Mouse (Mus musculus): ENCODE measurements at regions not wholly inside any gene's neighbourhood (a gene's known extent, or its start where the extent isn't known, plus 50 kb on each side); places are given as distances from the start of the nearest gene placed in this dataset.

DNA sequence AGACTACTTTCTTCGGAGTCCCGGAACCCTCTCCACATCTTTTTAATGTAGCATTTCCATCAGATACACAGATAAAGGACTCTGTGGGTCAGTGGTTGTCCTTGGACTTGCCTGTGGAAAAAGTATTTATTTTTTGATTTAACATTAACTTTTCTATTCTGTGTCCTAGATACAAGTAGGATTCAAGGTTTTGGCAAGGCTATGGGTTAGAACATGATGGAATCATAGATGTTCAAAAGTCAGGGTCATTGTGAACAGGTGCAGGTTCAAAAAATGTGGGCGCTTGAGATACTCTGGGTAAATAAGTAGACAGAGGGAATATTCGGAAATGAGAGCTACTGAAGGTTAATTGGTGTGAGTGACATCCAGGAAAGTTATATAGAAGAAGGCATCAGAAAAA, 347.7 kb downstream of the Cypt12 start:
- DNase-seq (ENCODE audit: low spot score) (no peak), ATAC-seq (replicated peaks; ENCODE audit: low FRiP score) (no peak)
- H3K4me3 ChIP-seq (ENCODE audit: low read depth, low read length), result no peak overlapping the region
- no peaks in the 10 kb centered on the region for H3K9me3 ChIP-seq (ENCODE audit: control insufficient read depth, low read length)
- H3K4me1 ChIP-seq (replicated peaks; ENCODE audit: control insufficient read depth, insufficient read depth, low read length), result no peaks in the 10 kb centered on the region
- H3K27me3 ChIP-seq (replicated peaks; ENCODE audit: control insufficient read depth, insufficient read depth, low read length), result no peaks in the 10 kb centered on the region
- 83% methylated on average over 4 of the region's 4 CpGs for WGBS
- H3K4me2 ChIP-seq, result no peak overlapping the region
- no peak overlapping the region for H3K9ac ChIP-seq (ENCODE audit: low read depth, low read length)
- no peaks in the 10 kb centered on the region for H3K36me3 ChIP-seq (ENCODE audit: control insufficient read depth, insufficient read depth, low read length)
- no peak overlapping the region for H3K27ac ChIP-seq (ENCODE audit: low read depth, low read length)

DNA sequence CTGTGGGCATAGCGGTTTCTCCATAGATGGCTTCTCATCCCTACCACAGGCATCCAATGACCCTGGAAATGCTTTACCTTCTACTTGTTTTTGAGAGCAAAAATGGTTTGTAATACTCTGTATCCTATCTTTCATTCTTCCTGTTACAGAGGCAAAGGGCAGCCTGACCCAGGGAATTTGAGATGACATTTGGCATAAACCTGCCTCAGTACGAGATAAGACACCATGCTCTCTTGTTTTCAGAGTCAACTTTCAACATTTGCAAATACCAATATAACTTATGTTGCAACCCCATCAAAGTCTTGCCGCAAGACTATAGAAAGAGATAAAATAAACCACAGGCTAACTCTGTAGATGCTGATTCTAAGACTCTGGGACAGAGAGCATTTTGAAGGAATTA, 350.5 kb downstream of the Cypt12 start:
- Histone ChIP-seq H3K4me1 (replicated peaks; ENCODE audit: control insufficient read depth, insufficient read depth, low read length) (no peaks in the 10 kb centered on the region), H3K9ac (ENCODE audit: low read depth, low read length) (no peak overlapping the region), H3K27me3 (replicated peaks; ENCODE audit: control insufficient read depth, insufficient read depth, low read length) (no peaks in the 10 kb centered on the region), H3K9me3 (ENCODE audit: control insufficient read depth, low read length) (no peaks in the 10 kb centered on the region), H3K4me2 (no peak overlapping the region), H3K4me3 (ENCODE audit: low read depth, low read length) (no peak overlapping the region), H3K27ac (ENCODE audit: low read depth, low read length) (no peak overlapping the region), H3K36me3 (ENCODE audit: control insufficient read depth, insufficient read depth, low read length) (no peaks in the 10 kb centered on the region)
- DNase-seq (ENCODE audit: low spot score), result no peak
- ATAC-seq (replicated peaks; ENCODE audit: low FRiP score), result no peak
- WGBS, result 75% methylated on average over 3 of the region's 3 CpGs

- Histone ChIP-seq H3K4me1 (replicated peaks; ENCODE audit: control insufficient read depth, insufficient read depth, low read length) (no peaks in the 10 kb centered on the region), H3K4me3 (ENCODE audit: low read depth, low read length) (no peak overlapping the region), H3K9ac (ENCODE audit: low read depth, low read length) (no peak overlapping the region), H3K36me3 (ENCODE audit: control insufficient read depth, insufficient read depth, low read length) (no peaks in the 10 kb centered on the region), H3K9me3 (ENCODE audit: control insufficient read depth, low read length) (no peaks in the 10 kb centered on the region), H3K27ac (ENCODE audit: low read depth, low read length) (no peak overlapping the region), H3K27me3 (replicated peaks; ENCODE audit: control insufficient read depth, insufficient read depth, low read length) (no peaks in the 10 kb centered on the region), H3K4me2 (no peak overlapping the region)
- WGBS, result 79% methylated on average over 2 of the region's 2 CpGs
- ATAC-seq (replicated peaks; ENCODE audit: low FRiP score) (no peak), DNase-seq (ENCODE audit: low spot score) (no peak)
Measured at GRCm38 (mm10) chr3:18299502-18299901, 351.3 kb downstream of the Cypt12 start.

GRCm38 (mm10) chr3:18319433-18319832, 371.2 kb downstream of the Cypt12 start:
- WGBS, result 64% methylated on average over 2 of the region's 2 CpGs
- H3K27me3 ChIP-seq (replicated peaks; ENCODE audit: control insufficient read depth, insufficient read depth, low read length), result no peaks in the 10 kb centered on the region
- H3K27ac ChIP-seq (ENCODE audit: low read depth, low read length), result no peak overlapping the region
- DNase-seq (ENCODE audit: low spot score) (no peak), ATAC-seq (replicated peaks; ENCODE audit: low FRiP score) (no peak)
- no peaks in the 10 kb centered on the region for H3K9me3 ChIP-seq (ENCODE audit: control insufficient read depth, low read length)
- H3K4me1 ChIP-seq (replicated peaks; ENCODE audit: control insufficient read depth, insufficient read depth, low read length), result no peaks in the 10 kb centered on the region
- no peaks in the 10 kb centered on the region for H3K36me3 ChIP-seq (ENCODE audit: control insufficient read depth, insufficient read depth, low read length)
- no peak overlapping the region for H3K4me3 ChIP-seq (ENCODE audit: low read depth, low read length)
- no peak overlapping the region for H3K4me2 ChIP-seq
- H3K9ac ChIP-seq (ENCODE audit: low read depth, low read length), result no peak overlapping the region

- no peaks in the 10 kb centered on the region for H3K27me3 ChIP-seq (replicated peaks; ENCODE audit: control insufficient read depth, insufficient read depth, low read length)
Measured at GRCm38 (mm10) chr3:18333182-18333581, 385.0 kb downstream of the Cypt12 start.

GRCm38 (mm10) chr3:18339189-18339588, 391.0 kb downstream of the Cypt12 start:
- Histone ChIP-seq H3K36me3 (ENCODE audit: control insufficient read depth, insufficient read depth, low read length) (no peaks in the 10 kb centered on the region), H3K9ac (ENCODE audit: low read depth, low read length) (no peak overlapping the region), H3K4me3 (ENCODE audit: low read depth, low read length) (no peak overlapping the region), H3K27ac (ENCODE audit: low read depth, low read length) (no peak overlapping the region), H3K27me3 (replicated peaks; ENCODE audit: control insufficient read depth, insufficient read depth, low read length) (no peaks in the 10 kb centered on the region), H3K4me2 (no peak overlapping the region), H3K4me1 (replicated peaks; ENCODE audit: control insufficient read depth, insufficient read depth, low read length) (no peaks in the 10 kb centered on the region), H3K9me3 (ENCODE audit: control insufficient read depth, low read length) (no peaks in the 10 kb centered on the region)
- DNase-seq (ENCODE audit: low spot score), result no peak
- no peak for ATAC-seq (replicated peaks; ENCODE audit: low FRiP score)
- WGBS, result 59% methylated on average over 1 of the region's 1 CpGs

More at GRCm38 (mm10) chr3:18333182-18333581, 385.0 kb downstream of the Cypt12 start:
- Histone ChIP-seq H3K4me2 (no peak overlapping the region), H3K9ac (ENCODE audit: low read depth, low read length) (no peak overlapping the region), H3K36me3 (ENCODE audit: control insufficient read depth, insufficient read depth, low read length) (no peaks in the 10 kb centered on the region), H3K9me3 (ENCODE audit: control insufficient read depth, low read length) (no peaks in the 10 kb centered on the region), H3K4me3 (ENCODE audit: low read depth, low read length) (no peak overlapping the region), H3K27ac (ENCODE audit: low read depth, low read length) (no peak overlapping the region), H3K4me1 (replicated peaks; ENCODE audit: control insufficient read depth, insufficient read depth, low read length) (no peaks in the 10 kb centered on the region)
- DNase-seq (ENCODE audit: low spot score) (no peak), ATAC-seq (replicated peaks; ENCODE audit: low FRiP score) (no peak)

GRCm38 (mm10) chr3:18341757-18342156, 393.5 kb downstream of the Cypt12 start:
- Histone ChIP-seq H3K27ac (ENCODE audit: low read depth, low read length) (no peak overlapping the region), H3K4me1 (replicated peaks; ENCODE audit: control insufficient read depth, insufficient read depth, low read length) (no peaks in the 10 kb centered on the region), H3K4me3 (ENCODE audit: low read depth, low read length) (no peak overlapping the region), H3K4me2 (no peak overlapping the region), H3K9ac (ENCODE audit: low read depth, low read length) (no peak overlapping the region), H3K36me3 (ENCODE audit: control insufficient read depth, insufficient read depth, low read length) (no peaks in the 10 kb centered on the region), H3K9me3 (ENCODE audit: control insufficient read depth, low read length) (no peaks in the 10 kb centered on the region), H3K27me3 (replicated peaks; ENCODE audit: control insufficient read depth, insufficient read depth, low read length) (no peaks in the 10 kb centered on the region)
- 72% methylated on average over 8 of the region's 8 CpGs for WGBS
- DNase-seq (ENCODE audit: low spot score) (no peak), ATAC-seq (replicated peaks; ENCODE audit: low FRiP score) (no peak)

- H3K4me1 ChIP-seq (replicated peaks; ENCODE audit: control insufficient read depth, insufficient read depth, low read length), result no peaks in the 10 kb centered on the region
- H3K27ac ChIP-seq (ENCODE audit: low read depth, low read length), result no peak overlapping the region
- no peak for ATAC-seq (replicated peaks; ENCODE audit: low FRiP score)
- no peaks in the 10 kb centered on the region for H3K27me3 ChIP-seq (replicated peaks; ENCODE audit: control insufficient read depth, insufficient read depth, low read length)
- no peak overlapping the region for H3K4me3 ChIP-seq (ENCODE audit: low read depth, low read length)
- 83% methylated on average over 8 of the region's 8 CpGs for WGBS
- H3K36me3 ChIP-seq (ENCODE audit: control insufficient read depth, insufficient read depth, low read length), result no peaks in the 10 kb centered on the region
- no peaks in the 10 kb centered on the region for H3K9me3 ChIP-seq (ENCODE audit: control insufficient read depth, low read length)
- H3K4me2 ChIP-seq, result no peak overlapping the region
- H3K9ac ChIP-seq (ENCODE audit: low read depth, low read length), result no peak overlapping the region
- DNase-seq (ENCODE audit: low spot score), result no peak
Measured at GRCm38 (mm10) chr3:18378014-18379005, 430.1 kb downstream of the Cypt12 start.
